Mouse (Mus musculus) forebrain, embryonic 15.5 days (tissue): ENCODE measurements around the gene Gtdc1. TPM values are rescaled to one million over a fixed set of nuclear protein-coding genes. Genes with fewer than 3 reads are reported as not detected.

Experiments used
- ATAC-seq: fragments of 200-750 bp; cut with Nextera tagmentation; replicated peaks from 2 replicates; pipeline ENCODE4 v1.8.0; 2017; ENCODE audit warnings: mild to moderate bottlenecking, moderate TSS enrichment, moderate library complexity
- H3K27ac ChIP-seq: fragments of 300-500 bp; sonication (generic); replicated peaks from 2 replicates; pipeline ENCODE4 v1.5.1; 2015; ENCODE audit warnings: mild to moderate bottlenecking, inconsistent platforms
- H3K27me3 ChIP-seq: fragments of 300-500 bp; sonication (generic); 2 replicates; pipeline ENCODE4 v1.6.1; 2015; ENCODE audit warnings: inconsistent platforms
- H3K36me3 ChIP-seq: fragments of 300-500 bp; sonication (generic); 2 replicates; pipeline ENCODE4 v1.6.1; 2015; ENCODE audit warnings: mild to moderate bottlenecking, inconsistent platforms
- H3K4me1 ChIP-seq: fragments of 300-500 bp; sonication (generic); 2 replicates; pipeline ENCODE4 v1.6.1; 2015; ENCODE audit warnings: inconsistent platforms
- H3K4me2 ChIP-seq: fragments of 300-500 bp; sonication (generic); replicated peaks from 2 replicates; pipeline ENCODE4 v1.6.1; 2015; ENCODE audit warnings: mild to moderate bottlenecking, inconsistent platforms
- H3K4me3 ChIP-seq: fragments of 300-500 bp; sonication (generic); 2 replicates; pipeline ENCODE4 v1.5.1; 2015; ENCODE audit warnings: mild to moderate bottlenecking, inconsistent platforms
- H3K9ac ChIP-seq: fragments of 300-500 bp; sonication (generic); replicated peaks from 2 replicates; pipeline ENCODE4 v1.6.1; 2015; ENCODE audit warnings: mild to moderate bottlenecking, inconsistent platforms
- H3K9me3 ChIP-seq: fragments of 300-500 bp; sonication (generic); 2 replicates; pipeline ENCODE4 v1.6.1; 2016; ENCODE audit warnings: inconsistent platforms
- WGBS: fragments of 180-500 bp; shearing (Covaris S2); methylation state at CpG from one replicate; pipeline ENCODE4 v1.1.7; 2015; ENCODE audit warnings: mixed read lengths; 5-methylcytosine and 5-hydroxymethylcytosine counted together
- polyA plus RNA-seq: library from polyadenylated mRNA; unstranded; fragments of >200 nt; fragmentation: Nextera tagmentation; extraction: Ambion mirVana; gene quantifications from 2 replicates; pipeline ENCODE4 v1.2.1, GENCODE M21; 2015

The Gtdc1 gene
- polyA plus RNA-seq, 1 experiment from 2014 or later: 35.9 TPM

DNA sequence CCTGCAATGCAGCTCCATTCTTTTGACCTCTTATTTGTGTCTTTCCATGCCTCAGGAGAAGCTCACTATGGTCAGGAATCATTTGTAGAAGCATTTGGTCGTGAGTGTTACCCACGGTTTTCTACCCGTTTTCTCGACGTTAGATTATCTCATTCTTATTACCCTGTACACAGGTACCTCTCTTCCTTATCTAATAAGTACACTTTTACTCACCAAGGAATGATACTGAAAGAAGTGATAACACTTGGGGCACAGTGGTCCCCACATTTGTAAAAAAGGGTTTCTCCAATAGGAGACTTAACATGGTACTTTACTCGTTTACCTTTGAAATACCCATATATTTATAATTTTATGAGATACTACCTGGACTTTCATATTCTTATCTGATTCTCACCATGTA, 28.0 kb upstream of the Gtdc1 start:
- Histone ChIP-seq H3K36me3 (no peaks in the 10 kb centered on the region), H3K9ac (no peak overlapping the region), H3K27ac (no peak overlapping the region), H3K4me2 (no peak overlapping the region), H3K27me3 (no peaks in the 10 kb centered on the region), H3K4me1 (no peaks in the 10 kb centered on the region), H3K4me3 (no peak overlapping the region), H3K9me3 (no peaks in the 10 kb centered on the region)
- no peak for ATAC-seq
- 90% methylated on average over 6 of the region's 6 CpGs for WGBS

DNA sequence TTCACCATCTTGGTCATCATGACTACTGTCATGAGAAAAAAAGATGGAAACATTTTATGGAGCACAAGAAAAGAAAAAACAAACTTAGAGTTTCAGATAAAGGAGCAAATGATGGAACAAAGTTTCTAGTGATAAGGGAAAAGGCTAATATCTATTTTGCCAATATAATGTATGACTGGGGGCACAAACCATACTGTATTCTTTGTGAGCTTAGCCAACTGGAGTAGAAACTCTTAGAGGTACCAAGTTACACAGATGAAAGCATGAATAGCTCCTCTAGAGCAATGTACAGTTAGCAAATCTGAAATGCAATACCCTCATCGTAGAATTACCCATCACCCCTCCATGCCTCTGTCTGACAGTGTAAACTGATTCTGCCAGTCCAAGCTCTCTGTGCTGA, 26.7 kb upstream of the Gtdc1 start:
- Histone ChIP-seq H3K9ac (no peak overlapping the region), H3K36me3 (no peaks in the 10 kb centered on the region), H3K4me3 (no peak overlapping the region), H3K4me1 (no peaks in the 10 kb centered on the region), H3K27me3 (no peaks in the 10 kb centered on the region), H3K9me3 (no peaks in the 10 kb centered on the region), H3K27ac (no peak overlapping the region), H3K4me2 (no peak overlapping the region)
- ATAC-seq: no peak
- WGBS: 94% methylated on average over 1 of the region's 1 CpGs

DNA sequence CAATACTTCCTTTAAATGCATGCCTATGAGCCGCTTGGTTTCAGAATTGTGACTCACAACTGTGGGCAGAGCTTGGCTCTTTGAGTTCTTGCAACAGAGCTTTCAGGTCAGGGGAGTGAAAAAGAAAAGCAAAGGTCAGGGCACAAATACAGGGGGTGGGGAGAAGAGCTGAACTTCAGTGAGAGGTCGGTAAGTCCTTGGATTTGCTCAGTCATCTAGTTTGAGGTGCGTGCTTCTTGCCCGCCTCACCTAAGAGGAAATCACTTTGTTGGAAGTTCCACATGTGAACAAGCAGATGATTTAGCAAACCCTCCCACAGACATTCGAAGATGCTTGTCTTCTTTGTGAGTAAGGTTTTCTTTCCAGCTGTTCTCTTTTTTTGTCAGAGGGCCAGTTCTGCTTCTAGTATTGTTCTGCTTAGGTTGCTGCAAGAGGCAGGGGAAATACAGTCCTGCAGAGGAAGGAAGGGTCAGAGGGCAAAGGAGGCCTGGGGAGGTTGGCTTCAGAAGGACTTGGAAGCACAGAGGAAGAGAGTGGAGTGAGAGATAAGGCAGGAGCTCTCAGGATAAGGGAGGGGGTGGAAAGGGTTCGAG, 25.5 kb upstream of the Gtdc1 start:
- no peak overlapping the region for H3K9ac ChIP-seq
- 51% methylated on average over 6 of the region's 6 CpGs for WGBS
- no peak overlapping the region for H3K4me2 ChIP-seq
- no peaks in the 10 kb centered on the region for H3K36me3 ChIP-seq
- no peak overlapping the region for H3K4me3 ChIP-seq
- H3K27me3 ChIP-seq: no peaks in the 10 kb centered on the region
- H3K4me1 ChIP-seq: no peaks in the 10 kb centered on the region
- no peak for ATAC-seq
- H3K27ac ChIP-seq: no peak overlapping the region
- H3K9me3 ChIP-seq: no peaks in the 10 kb centered on the region

- H3K36me3 ChIP-seq: no peaks in the 10 kb centered on the region
- no peak overlapping the region for H3K4me2 ChIP-seq
- H3K27me3 ChIP-seq: no peaks in the 10 kb centered on the region
- no peak overlapping the region for H3K9ac ChIP-seq
- no peak for ATAC-seq
- no peaks in the 10 kb centered on the region for H3K4me1 ChIP-seq
- H3K4me3 ChIP-seq: no peak overlapping the region
- H3K27ac ChIP-seq: no peak overlapping the region
- WGBS: 80% methylated on average over 4 of the region's 4 CpGs
- no peaks in the 10 kb centered on the region for H3K9me3 ChIP-seq
These were observed 24.3 kb upstream of the Gtdc1 start for GRCm38 (mm10) chr2:44951651-44952213.

DNA sequence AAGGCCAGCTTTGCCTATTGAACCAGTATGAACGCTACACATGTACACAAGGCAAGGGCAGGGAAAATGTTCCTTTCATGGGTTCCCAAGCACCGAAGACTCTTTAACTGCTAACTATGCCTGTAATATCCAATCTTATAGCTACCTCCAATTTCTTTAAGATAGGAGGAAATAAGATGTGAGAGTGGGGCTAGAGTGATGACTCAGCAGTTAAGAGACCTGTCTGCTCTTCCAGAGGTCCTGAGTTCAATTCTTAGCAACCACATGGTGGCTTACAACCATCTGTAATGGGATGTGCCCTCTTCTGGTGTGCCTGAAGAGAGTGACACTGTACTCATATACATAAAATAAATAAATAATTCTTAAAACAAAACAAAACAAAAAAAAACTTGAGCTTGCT, 17.2 kb upstream of the Gtdc1 start:
- Histone ChIP-seq H3K4me3 (no peak overlapping the region), H3K9me3 (no peaks in the 10 kb centered on the region), H3K4me1 (no peaks in the 10 kb centered on the region), H3K9ac (no peak overlapping the region), H3K27ac (no peak overlapping the region), H3K27me3 (no peaks in the 10 kb centered on the region), H3K4me2 (no peak overlapping the region), H3K36me3 (no peaks in the 10 kb centered on the region)
- WGBS: 96% methylated on average over 2 of the region's 2 CpGs
- ATAC-seq: no peak

GRCm38 (mm10) chr2:44930951-44931350, 3.5 kb upstream of the Gtdc1 start:
- Histone ChIP-seq H3K27ac (no peak overlapping the region), H3K9me3 (no peaks in the 10 kb centered on the region), H3K9ac (no peak overlapping the region), H3K4me1 (peaks cover 9% of the 10 kb centered on the region), H3K4me3 (no peak overlapping the region), H3K4me2 (no peak overlapping the region), H3K36me3 (no peaks in the 10 kb centered on the region), H3K27me3 (no peaks in the 10 kb centered on the region)
- 78% methylated on average over 3 of the region's 3 CpGs for WGBS
- no peak for ATAC-seq

GRCm38 (mm10) chr2:44928631-44929030, 1.2 kb upstream of the Gtdc1 start:
- Histone ChIP-seq H3K4me3 (no peak overlapping the region), H3K9me3 (no peaks in the 10 kb centered on the region), H3K4me2 (no peak overlapping the region), H3K27me3 (no peaks in the 10 kb centered on the region), H3K27ac (no peak overlapping the region), H3K9ac (no peak overlapping the region), H3K36me3 (no peaks in the 10 kb centered on the region), H3K4me1 (peaks cover 15% of the 10 kb centered on the region)
- ATAC-seq: no peak
- 81% methylated on average over 3 of the region's 3 CpGs for WGBS

GRCm38 (mm10) chr2:44926683-44927481, 575 bp downstream of the Gtdc1 start:
- under 1% methylated on average over 66 of the region's 95 CpGs for WGBS
- no peaks in the 10 kb centered on the region for H3K27me3 ChIP-seq
- no peaks in the 10 kb centered on the region for H3K9me3 ChIP-seq
- H3K9ac ChIP-seq: peak overlapping the region; percentile 87
- peak overlapping the region; percentile 93 for H3K27ac ChIP-seq
- peaks cover 15% of the 10 kb centered on the region for H3K4me1 ChIP-seq
- peak overlapping the region; percentile 78 for H3K4me3 ChIP-seq
- H3K4me2 ChIP-seq: peak overlapping the region; percentile 86
- no peaks in the 10 kb centered on the region for H3K36me3 ChIP-seq
- ATAC-seq: peak; percentile 97

- Histone ChIP-seq H3K9me3 (no peaks in the 10 kb centered on the region), H3K36me3 (no peaks in the 10 kb centered on the region), H3K27me3 (no peaks in the 10 kb centered on the region), H3K4me1 (peaks cover 15% of the 10 kb centered on the region), H3K4me2 (peak overlapping the region; percentile 72), H3K27ac (peak overlapping the region; percentile 93), H3K4me3 (peak overlapping the region; percentile 78), H3K9ac (peak overlapping the region; percentile 87)
- 1% methylated on average over 17 of the region's 17 CpGs for WGBS
- ATAC-seq: peak; percentile 0; the same call in 1 of the 2 replicates
These were observed 1.2 kb downstream of the Gtdc1 start for GRCm38 (mm10) chr2:44926167-44926682.

DNA sequence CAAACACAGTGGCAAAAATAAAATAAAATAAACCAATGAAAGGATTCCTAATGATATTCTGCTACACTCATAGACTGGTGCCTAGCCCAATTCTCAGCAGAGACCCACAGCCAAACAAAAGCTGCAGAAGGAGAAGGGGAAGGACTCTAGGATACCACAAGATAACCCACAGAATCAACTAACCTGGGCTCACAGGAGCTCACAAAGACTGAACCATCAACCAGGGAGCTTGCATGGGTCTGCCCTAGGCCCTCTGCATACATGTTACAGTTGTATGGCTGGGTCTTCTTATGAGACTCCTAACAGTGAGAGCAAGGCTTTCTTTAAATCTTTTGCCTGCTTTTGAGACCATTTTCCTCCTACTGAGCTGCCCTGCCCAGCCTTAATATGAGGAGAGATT, 2.8 kb downstream of the Gtdc1 start:
- H3K4me2 ChIP-seq: no peak overlapping the region
- H3K27me3 ChIP-seq: no peaks in the 10 kb centered on the region
- no peak overlapping the region for H3K27ac ChIP-seq
- H3K4me1 ChIP-seq: peaks cover 15% of the 10 kb centered on the region
- ATAC-seq: no peak
- no peak overlapping the region for H3K4me3 ChIP-seq
- no peaks in the 10 kb centered on the region for H3K9me3 ChIP-seq
- no peak overlapping the region for H3K9ac ChIP-seq
- H3K36me3 ChIP-seq: no peaks in the 10 kb centered on the region

GRCm38 (mm10) chr2:44923056-44923883, 4.2 kb downstream of the Gtdc1 start:
- H3K4me3 ChIP-seq: no peak overlapping the region
- no peaks in the 10 kb centered on the region for H3K27me3 ChIP-seq
- H3K4me1 ChIP-seq: peaks cover 15% of the 10 kb centered on the region
- 92% methylated on average over 8 of the region's 8 CpGs for WGBS
- ATAC-seq: no peak
- no peaks in the 10 kb centered on the region for H3K9me3 ChIP-seq
- H3K9ac ChIP-seq: no peak overlapping the region
- no peaks in the 10 kb centered on the region for H3K36me3 ChIP-seq
- no peak overlapping the region for H3K27ac ChIP-seq
- H3K4me2 ChIP-seq: no peak overlapping the region

DNA sequence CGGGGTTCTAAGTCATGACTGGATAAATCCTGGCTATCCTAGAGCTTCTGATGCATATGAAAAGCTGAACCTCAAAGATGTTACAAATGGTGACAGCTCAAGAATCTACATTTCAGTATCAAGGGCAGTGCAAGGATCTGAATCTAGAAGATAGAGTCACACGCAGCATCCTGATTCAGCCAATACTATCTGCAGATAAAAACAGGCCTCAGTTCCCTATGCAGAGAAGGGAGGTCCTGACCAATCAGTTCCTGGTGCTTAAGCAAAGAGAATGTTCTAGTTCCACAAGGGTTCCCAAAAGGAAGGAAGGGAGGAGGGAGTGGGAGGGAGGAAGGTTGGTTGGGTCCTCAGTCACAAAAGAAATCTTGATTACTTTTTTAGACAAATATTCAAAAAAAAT, 5.0 kb downstream of the Gtdc1 start:
- Histone ChIP-seq H3K4me1 (peaks cover 9% of the 10 kb centered on the region), H3K27ac (no peak overlapping the region), H3K36me3 (no peaks in the 10 kb centered on the region), H3K9ac (no peak overlapping the region), H3K9me3 (no peaks in the 10 kb centered on the region), H3K4me3 (no peak overlapping the region), H3K4me2 (no peak overlapping the region), H3K27me3 (no peaks in the 10 kb centered on the region)
- no peak for ATAC-seq
- 95% methylated on average over 2 of the region's 2 CpGs for WGBS
